Mouse (Mus musculus) CD4-positive, CD25-positive, alpha-beta regulatory T cell, adult 4 months (primary cell): Measurements from ENCODE around the gene Tmem160. TPM values are rescaled to one million over a fixed set of nuclear protein-coding genes. Genes with fewer than 3 reads are reported as not detected.

Source experiments
- ATAC-seq: one replicate; pipeline ENCODE4 v1.8.0; 2017
- polyA plus RNA-seq, 2 experiments: library from polyadenylated mRNA; unstranded; fragments of 100-300 nt; shearing (Covaris generic); gene quantifications; one replicate each; pipeline ENCODE4 v1.2.1; 2017

Tmem160 gene
- polyA plus RNA-seq, 2 experiments from 2014 or later = 2.5 to 4.9 TPM

DNA sequence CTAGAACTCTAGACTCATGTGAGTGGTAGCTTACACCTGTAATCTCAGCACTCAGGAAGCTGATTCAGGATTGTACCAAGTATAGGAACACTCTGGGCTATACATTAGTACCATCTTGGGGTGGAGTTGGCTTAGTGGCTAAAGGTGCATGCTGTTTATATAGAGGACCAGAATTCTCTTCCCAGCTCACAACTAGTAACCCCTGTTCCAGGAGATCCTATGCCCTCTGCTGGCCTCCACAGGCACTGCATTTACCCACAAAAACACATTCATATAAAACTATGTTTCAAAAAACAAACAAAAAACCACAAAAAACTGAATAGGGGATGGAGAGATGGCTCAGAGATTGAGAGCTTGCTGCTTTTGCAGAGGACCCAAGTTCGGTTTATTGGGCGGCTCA is 40.8 kb downstream of the Tmem160 start:
- no peak for ATAC-seq

DNA sequence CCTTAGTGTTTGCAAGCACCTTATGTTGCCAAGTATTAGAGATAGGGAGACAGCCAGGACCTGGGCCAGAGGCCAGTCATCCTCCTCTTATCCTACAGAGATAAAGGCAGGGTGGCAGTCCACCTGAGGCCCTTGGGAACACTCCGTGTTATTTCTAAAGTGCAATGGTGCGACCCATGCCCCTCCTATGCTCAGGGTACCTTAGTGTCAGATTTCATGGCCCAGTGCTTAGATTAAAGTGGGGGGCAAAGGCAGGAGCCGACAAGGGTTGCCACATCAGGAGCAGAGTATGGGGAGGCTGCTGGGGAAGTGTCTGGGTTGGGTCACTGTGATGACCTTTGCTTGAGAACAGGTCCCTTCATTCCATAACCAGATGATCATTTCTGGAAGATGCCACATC is 43.7 kb downstream of the Tmem160 start:
- no peak for ATAC-seq

DNA sequence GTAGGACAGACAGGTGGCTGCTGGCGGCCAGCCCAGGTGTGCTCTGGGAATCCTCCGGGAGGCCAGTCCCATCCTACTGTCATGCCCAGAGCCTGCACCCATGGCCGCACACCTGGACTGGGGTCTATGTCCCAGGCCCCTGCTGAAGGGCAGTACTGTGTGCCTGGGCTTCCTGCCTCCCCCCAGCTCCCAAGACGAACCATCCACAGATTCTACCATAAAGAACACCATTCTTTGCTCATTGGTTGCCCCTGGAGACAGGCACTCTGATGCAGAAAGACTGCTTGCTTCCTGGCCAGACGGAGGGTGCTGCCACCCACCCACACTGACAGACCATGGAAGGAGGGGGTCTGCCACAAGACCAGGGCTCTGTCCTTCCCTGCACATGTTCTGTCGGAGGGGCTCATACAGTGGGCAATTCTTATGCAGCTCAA is 47.1 kb downstream of the Tmem160 start:
- ATAC-seq = no peak

GRCm38 (mm10) chr7:16501571-16501970 is 49.0 kb downstream of the Tmem160 start:
- ATAC-seq = no peak

DNA sequence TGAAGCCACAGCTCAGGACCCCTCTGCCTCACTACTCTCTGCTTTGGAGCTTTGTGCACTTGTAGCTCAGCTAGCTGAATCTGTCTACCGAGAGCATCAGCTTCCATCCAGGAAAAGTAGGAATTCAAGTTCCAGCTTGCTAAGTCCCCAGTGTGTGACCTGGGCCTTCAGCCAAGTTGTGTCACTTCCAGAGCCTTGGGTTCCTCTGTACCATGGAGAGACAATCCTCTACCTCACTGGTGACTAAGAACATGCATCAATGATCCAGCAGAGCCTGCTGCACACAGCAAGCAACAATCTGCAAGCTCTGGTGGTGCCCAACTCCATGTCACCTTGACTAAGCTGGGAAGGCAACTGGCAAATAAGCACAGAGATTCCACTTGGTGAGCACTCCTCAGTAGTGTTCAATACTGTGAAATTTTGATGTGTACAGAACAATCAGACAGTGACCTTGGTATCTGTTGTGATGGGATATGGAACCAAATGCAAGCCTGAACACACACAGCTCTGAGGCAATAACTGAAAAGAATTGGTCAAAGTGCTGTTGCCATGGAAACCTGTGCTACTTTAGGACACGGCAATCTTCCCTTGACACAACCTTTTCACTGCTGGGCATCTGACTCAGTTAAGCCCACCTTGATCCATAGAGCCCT is 52.1 kb downstream of the Tmem160 start:
- ATAC-seq = no peak

Other genes with a start within 250 kb of the Tmem160 start
- 10 to 100 TPM in 1 of 2 experiments, 1 to 10 TPM in 1; 9.3 to 13.7 TPM for gene Dhx34, start 230.7 kb upstream of the Tmem160 start, polyA plus RNA-seq
- gene C5ar2, start 208.6 kb upstream of the Tmem160 start, polyA plus RNA-seq = under 1 TPM in 1 of 2 experiments, not detected in 1; 0.15 TPM
- not detected for gene C5ar1, start 193.2 kb upstream of the Tmem160 start, polyA plus RNA-seq
- 1 to 10 TPM; 1.0 to 2.3 TPM for gene Inafm1, start 179.2 kb upstream of the Tmem160 start, polyA plus RNA-seq
- gene Ccdc9, start 166.0 kb upstream of the Tmem160 start, polyA plus RNA-seq = 10 to 100 TPM in 1 of 2 experiments, 1 to 10 TPM in 1; 7.6 to 13.1 TPM
- 1 to 10 TPM in 1 of 2 experiments, not detected in 1; 1.2 TPM for gene Bbc3, start 144.4 kb upstream of the Tmem160 start, polyA plus RNA-seq
- 10 to 100 TPM; 69.0 to 85.6 TPM for gene Sae1, start 65.0 kb upstream of the Tmem160 start, polyA plus RNA-seq
- gene Zc3h4, start 51.9 kb upstream of the Tmem160 start, polyA plus RNA-seq = 10 to 100 TPM; 13.5 to 18.0 TPM
- not detected for gene Npas1, start 24.9 kb downstream of the Tmem160 start, polyA plus RNA-seq
- 1 to 10 TPM; 2.7 to 3.1 TPM for gene Arhgap35, start 162.2 kb downstream of the Tmem160 start, polyA plus RNA-seq
- 1 to 10 TPM in 1 of 2 experiments, under 1 TPM in 1; 0.91 to 1.2 TPM for gene Ceacam15, start 222.9 kb downstream of the Tmem160 start, polyA plus RNA-seq